Mouse (Mus musculus): Measurements from ENCODE around the gene Elk4.

Elk4 gene

GRCm38 (mm10) chr1:132019876-132020275 lies 12.5 kb downstream of the Elk4 start:
- DNase-seq, result no peak

GRCm38 (mm10) chr1:132022107-132022506 lies 14.7 kb downstream of the Elk4 start:
- DNase-seq, result no peak

DNA sequence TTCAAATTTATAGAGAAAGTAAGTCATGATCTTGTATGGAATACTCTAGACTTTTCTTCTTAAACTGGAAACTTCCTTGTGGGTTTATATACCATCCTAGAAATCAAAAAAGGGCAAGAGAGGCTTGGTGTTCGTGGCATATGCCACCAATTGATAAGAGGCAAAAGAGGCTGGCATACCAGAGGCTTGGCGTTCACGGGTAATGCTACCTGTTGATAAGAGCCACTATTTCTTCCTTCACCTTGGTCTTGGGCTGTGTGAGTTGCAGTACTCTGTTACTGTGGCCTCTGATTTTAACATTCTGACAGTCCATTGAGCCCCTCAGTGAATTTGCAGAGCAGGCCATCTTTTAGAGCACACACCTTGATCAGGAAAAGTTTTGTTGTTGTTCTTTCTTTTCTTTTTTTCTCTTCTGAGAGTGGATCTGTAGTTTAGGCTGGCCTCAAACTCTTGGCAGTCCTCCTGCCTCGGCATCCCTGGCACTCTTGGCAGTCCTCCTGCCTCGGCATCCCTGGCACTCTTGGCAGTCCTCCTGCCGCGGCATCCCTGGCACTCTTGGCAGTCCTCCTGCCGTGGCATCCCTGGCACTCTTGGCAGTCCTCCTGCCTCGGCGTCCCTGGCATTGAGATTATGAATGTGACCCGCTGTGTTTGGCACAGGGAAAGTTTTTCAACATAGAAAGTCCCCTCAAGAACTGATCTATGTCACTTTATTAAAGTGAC lies 19.7 kb downstream of the Elk4 start:
- no peak for DNase-seq

DNA sequence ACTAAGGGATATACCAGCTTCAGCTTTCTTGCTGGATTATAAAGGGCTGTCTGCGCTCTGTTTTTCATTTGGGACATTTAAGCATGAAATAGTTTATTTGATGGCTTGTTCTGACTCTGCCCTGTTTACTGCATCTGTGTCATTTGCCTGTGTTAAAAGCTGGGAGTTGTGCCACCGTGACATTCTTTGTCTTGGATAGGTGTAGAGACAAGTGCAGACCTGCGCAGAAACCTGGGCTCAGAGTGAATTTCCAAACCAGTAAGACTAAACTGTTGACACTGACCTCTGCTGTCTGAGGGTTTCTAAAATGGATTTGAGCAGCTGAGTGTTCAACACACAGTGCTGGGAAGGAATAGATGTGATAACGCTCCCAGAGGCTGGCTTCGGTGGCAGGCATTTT lies 20.6 kb downstream of the Elk4 start:
- no peak for DNase-seq

- no peak for DNase-seq
These were observed 21.0 kb downstream of the Elk4 start for GRCm38 (mm10) chr1:132028413-132028812.

- DNase-seq, result no peak
These were observed 23.2 kb downstream of the Elk4 start for GRCm38 (mm10) chr1:132030574-132030973.

- no peak for DNase-seq
These were observed 24.8 kb downstream of the Elk4 start for GRCm38 (mm10) chr1:132032172-132032571.

DNA sequence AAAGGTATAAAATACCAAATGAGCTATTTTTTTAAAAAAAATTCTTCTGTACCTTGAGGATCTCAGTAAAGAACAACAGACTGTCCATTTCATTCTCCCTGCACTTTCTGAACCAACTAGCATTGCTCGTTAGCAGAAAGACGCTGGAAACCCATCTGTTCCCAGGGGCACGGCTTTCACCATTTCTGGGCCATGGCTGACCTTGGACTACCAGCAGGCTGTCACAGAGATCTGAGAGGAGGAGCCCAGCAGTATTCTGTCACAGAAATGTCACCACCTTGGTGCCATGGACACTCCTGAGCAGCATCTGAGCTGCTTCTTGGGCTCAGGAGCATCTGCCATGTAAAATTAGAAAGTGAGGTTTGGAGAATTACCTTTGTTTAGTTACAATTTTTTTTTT lies 30.3 kb downstream of the Elk4 start:
- no peak for DNase-seq

DNA sequence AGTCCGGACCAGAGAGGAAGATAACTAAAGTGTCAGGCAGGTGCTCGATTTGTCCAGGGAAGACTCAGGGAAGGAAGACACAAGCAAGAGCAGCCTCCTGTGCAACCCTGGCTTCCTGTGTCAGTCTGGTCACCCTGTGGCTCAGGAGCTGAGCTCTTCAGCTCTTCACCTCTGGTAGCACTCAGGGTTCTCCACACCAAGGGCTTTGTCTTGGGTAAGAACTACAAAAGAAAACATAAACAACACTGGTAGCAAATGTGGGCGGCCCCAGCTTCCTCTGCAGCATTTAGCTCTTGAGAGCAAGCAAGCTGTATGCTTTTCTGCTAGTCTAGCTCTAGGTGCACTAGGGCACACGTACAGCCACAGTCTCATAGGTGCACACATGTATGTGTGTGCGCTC lies 31.3 kb downstream of the Elk4 start:
- no peak for DNase-seq

GRCm38 (mm10) chr1:132040201-132040621 lies 32.8 kb downstream of the Elk4 start:
- no peak for DNase-seq

DNA sequence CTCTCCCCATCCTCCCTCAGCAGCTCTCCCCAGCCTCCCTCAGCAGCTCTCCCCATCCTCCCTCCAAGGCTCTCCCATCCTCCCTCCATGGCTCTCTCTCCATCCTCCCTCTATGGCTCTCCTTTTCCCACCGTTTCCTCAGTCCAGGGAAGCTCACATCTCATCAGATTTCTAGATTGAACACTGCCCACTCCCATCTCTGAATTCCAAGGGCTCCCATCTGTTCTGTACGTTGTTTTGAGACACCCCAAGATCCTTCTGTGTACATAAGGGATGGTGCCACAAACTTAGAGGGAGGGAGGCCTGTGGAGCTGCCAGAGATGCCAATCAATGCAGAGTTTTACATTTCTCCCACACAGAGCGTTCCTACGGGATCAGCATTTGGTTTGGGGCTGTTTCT lies 36.4 kb downstream of the Elk4 start:
- no peak for DNase-seq

DNA sequence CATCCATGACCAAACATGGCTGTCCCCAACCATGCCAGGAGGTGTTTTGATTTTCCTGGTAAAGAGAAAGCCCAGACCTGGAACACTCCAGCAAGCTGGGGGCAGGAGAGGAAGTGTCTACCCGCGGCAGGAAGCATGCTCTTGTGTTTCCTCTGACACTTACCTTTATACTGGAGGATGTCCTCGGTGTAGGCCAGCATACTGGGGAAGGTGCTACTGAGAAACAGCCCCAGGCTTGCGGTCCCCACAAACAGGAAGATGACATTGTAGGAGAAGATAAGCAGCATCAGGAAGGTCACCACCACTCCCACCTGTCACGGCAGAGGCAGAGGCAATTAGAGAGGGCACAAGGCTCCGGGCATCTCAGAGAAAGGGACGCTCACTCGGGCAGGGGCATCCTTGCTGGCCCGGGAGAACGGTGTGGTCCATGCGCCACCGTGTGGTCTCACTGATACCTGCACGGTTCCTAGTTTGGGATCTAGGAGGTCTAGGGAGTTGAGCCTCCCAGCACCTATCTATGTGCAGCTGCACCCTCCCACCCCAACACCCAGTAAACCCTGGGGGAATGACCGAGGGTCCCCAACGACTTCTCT lies 38.8 kb downstream of the Elk4 start:
- peak; percentile 56 for DNase-seq

DNA sequence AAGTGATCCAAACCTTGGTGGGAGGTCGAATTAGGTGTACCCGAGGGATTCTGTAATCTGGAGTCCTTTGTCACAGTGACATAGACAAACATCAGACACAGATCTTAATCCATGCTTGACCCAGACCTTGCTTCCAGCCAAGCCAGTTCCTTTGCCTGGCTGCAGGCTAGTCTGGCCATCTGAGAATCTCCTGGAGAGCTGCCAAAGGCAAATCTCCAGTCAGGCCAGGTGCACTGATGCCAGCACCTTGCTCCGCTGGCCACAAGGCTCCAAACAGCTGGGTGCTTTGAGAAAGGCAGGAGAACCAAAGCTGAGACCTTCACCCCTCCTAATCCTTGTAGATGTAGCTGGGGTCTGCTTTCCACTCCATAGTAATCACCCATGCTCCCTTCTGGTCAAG lies 44.3 kb downstream of the Elk4 start:
- peak; percentile 64 for DNase-seq

DNA sequence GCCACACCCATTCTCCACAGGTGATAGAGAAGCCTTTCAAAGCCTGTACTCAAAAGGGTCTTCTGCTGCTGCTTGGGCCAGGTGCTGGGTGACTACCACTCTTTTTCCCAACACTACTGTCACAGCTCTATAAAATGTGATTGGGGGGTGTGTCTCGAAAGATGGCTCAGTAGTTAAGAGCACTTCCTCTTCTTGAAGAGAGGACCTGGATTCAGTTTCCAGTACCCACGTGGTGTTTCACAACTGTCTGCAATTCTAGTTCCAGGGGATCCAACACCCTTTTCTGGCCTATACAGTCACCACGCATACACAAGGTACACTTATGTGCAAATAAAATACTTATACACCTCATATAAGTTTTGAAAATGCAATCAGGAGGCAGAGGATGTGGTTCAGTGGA lies 47.0 kb downstream of the Elk4 start:
- no peak for DNase-seq

DNA sequence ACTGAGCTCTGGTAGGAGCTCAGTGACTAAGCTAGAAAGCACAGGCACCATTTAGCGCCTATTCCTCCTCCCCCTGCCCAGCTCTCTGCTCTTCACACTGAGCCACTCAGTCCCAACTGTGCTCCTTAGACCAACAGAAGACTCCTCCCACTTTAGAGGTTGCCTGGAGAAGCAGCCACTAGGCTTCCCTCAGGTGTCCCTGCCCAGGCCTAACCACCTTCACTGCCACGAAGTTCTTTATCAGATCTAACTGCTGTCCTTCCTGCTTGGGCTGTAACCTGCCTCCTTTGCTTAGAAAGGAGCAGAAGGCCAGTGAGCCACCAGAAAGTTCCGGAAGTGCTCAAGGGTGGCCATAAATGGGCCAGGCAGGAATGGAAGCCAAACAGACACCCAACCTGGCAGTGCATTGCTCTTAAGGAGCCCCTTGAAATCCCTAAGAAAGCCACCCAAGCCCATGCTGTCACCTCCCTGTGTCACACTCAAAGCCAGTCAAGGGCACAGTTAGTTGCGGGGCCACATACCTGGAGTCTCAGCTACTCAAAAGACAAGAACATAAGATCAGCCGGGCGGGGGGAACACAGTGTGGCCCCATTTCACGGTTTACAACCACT lies 47.8 kb downstream of the Elk4 start:
- DNase-seq, result no peak

DNA sequence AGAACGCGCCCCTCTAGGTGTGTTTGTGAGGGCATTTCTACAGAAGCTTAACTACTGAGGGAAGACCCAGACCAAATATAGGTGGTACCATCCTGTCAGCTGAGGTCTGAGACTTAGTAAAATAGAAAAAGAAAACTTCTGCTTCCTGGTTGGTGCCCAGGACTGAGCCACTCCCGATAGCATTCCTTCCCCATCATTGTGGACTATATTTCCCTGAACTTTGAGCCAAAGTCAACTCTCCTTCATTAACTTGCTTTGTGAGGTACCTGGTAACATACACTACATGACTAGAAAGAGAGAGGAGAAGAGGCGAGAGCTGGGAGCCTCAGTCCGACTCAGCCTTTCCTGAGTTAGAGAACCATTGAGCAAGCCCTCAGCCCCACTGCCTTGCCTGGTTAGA lies 51.2 kb downstream of the Elk4 start:
- DNase-seq, result no peak

DNA sequence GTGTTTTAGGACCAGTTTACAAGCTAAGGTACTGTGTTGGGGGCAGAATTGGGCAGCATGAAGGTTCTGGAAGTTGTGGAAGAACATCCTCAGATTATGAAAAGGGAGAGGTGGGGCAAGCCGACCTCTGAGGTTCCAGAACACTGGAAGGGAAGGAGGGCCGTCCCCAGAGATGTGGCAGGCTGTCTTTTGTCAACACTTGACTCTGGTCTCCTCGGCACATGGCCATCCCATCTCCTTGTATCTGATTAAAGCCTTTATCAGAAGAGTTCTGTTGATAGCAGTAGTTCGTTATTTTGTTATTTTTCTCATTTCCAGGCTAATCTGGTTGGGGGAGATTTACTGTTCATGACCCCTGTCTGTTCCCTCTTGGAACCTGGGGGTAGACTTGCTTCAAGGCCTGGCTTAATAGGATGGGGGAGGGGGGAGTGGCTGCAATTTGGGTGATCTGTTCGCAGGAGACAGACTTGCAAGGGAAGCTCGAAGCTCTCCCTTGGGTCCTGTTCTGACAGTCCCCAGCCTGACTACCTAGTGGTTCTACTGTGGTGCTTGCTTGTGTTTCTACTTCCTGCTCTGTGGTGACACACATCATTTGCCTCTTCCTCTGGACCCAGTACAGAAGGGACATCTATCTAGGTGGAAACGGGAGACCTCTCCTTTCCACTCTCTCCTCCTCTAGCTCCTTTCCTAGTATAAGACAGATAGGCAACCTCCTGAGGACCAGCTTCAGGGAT lies 52.8 kb downstream of the Elk4 start:
- no peak for DNase-seq

GRCm38 (mm10) chr1:132061750-132062541 lies 54.5 kb downstream of the Elk4 start:
- DNase-seq, result no peak

DNA sequence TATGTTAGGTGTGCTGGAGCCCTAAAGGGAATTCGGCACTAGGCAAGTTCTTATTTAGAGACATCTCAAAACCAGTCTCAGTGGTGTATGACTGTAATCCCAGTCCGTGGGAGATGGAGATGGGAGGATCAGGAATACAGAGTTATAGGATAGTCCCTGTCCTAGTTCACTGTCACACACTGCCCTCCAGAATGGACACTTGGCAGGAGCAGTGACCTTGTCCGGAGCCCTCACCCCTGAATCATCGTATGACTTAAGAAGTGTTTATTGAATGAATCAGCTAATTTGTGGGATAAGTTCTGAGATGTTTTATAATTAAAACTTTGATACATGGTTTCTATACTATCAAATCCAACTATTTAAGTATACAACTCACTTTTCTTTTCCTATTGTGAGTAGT lies 55.7 kb downstream of the Elk4 start:
- no peak for DNase-seq

DNA sequence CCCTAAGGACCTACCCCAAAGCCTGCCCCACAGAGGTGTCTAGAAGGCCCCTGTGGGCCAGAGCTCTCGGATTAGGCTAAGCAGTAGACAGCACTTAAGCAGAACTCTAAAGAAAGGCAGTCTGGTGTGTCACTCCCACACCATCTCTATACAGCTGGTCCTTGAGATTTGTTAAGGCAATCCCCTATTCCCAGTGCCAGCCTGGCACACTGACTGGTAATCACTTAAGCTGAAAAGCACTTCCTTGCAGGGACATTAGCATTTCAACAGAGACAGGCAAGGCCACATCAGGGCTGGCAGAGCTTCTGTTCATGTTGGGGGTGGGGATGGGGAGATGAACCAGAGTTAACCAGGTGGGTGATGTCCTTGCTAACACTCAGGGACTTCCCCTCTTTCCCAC lies 57.6 kb downstream of the Elk4 start:
- DNase-seq, result no peak

DNA sequence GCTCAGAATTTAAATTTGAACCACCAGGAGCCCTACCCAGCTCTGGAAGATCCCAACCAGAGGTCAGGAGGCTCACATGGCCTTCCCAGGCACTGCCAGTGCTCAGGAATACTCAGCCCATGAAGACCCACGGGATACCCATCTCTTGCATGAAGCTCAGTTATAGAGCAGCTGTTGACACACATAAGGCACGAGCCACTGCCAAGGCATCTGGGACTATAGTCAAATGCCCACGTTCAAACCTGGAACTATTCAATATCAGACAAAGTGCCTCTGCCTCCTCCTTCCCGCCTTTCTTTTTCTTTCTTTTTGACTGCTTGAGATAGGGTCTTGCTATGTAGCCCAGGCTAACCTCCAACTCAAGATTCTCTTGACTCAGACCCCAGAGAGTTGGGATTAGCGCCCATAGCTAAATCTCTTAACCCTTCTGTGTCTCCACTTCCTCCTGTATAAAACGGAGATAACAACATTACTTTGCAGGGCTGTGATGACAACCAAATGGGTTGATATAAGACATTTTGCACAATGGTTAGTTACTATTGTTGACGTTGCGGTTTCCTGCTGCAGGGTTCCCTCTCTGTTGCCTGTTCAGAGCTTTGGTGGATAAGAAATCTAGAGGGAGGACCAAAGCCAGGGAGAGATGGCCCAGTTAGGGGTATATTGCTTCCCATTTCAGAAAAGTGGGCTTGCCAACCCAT lies 58.2 kb downstream of the Elk4 start:
- DNase-seq, result no peak
